Mouse (Mus musculus) ES-E14 (cell line): ENCODE results near the gene Cd48. TPM values are rescaled to one million over a fixed set of nuclear protein-coding genes. Genes with fewer than 3 reads are reported as not detected.

Experiments used
- DNase-seq: peaks from one replicate; pipeline ENCODE4 v3.0.0-alpha.2; 2013; ENCODE audit warnings: low read depth, low spot score
- H3K27ac ChIP-seq: 2 replicates; pipeline ENCODE4 v1.5.1; 2012; ENCODE audit warnings: low read depth, mild to moderate bottlenecking, low read length, moderate library complexity, mixed read lengths; ENCODE audit not compliant: poor library complexity, insufficient read depth, severe bottlenecking
- H3K36me3 ChIP-seq: 2 replicates; pipeline ENCODE4 v1.6.1; 2012; ENCODE audit warnings: mild to moderate bottlenecking, low read length, moderate library complexity, mixed read lengths; ENCODE audit not compliant: control insufficient read depth, poor library complexity, insufficient read depth, severe bottlenecking
- H3K4me1 ChIP-seq, 2 experiments: fragments of 150-350 bp in 1 of 2; sonication (generic) in 1 of 2; 2 replicates each; pipeline ENCODE4 v1.6.1; 2012; ENCODE audit warnings: low read length in 2 of 2, mild to moderate bottlenecking in 1 of 2, mixed read lengths in 1 of 2; ENCODE audit not compliant: control insufficient read depth in 2 of 2, insufficient read depth in 2 of 2, poor library complexity in 1 of 2
- H3K4me3 ChIP-seq, 2 experiments: fragments of 150-350 bp in 1 of 2; sonication (generic) in 1 of 2; 2 replicates each; pipeline ENCODE4 v1.5.1; 2012; ENCODE audit warnings: low read length in 2 of 2, low read depth in 1 of 2, mild to moderate bottlenecking in 1 of 2, mixed read lengths in 1 of 2; ENCODE audit not compliant: insufficient read depth in 1 of 2, poor library complexity in 1 of 2, severe bottlenecking in 1 of 2
- H3K9ac ChIP-seq: 2 replicates; pipeline ENCODE4 v1.6.1; 2012; ENCODE audit warnings: low read depth, mild to moderate bottlenecking, low read length, mixed read lengths; ENCODE audit not compliant: poor library complexity, insufficient read depth, severe bottlenecking
- H3K9me3 ChIP-seq: fragments of 150-350 bp; sonication (generic); 2 replicates; pipeline ENCODE4 v1.6.1; 2012; ENCODE audit warnings: low read depth, mild to moderate bottlenecking, low read length; ENCODE audit not compliant: control insufficient read depth, insufficient read depth
- CHD2 ChIP-seq: IDR thresholded peaks from 2 replicates; pipeline ENCODE4 v1.6.1; 2014; ENCODE audit warnings: mild to moderate bottlenecking, low read depth, low read length, inconsistent platforms
- HCFC1 ChIP-seq: IDR thresholded peaks from 2 replicates; pipeline ENCODE4 v1.6.1; 2012; ENCODE audit warnings: low read length, inconsistent platforms, borderline replicate concordance; ENCODE audit not compliant: insufficient read depth
- MAFK ChIP-seq: IDR thresholded peaks from 2 replicates; pipeline ENCODE4 v1.6.1; 2014; ENCODE audit warnings: mild to moderate bottlenecking, low read depth, low read length, inconsistent platforms; ENCODE audit not compliant: insufficient read depth
- ZC3H11A ChIP-seq: IDR thresholded peaks from 2 replicates; pipeline ENCODE4 v1.6.1; 2012; ENCODE audit warnings: low read depth, mild to moderate bottlenecking, inconsistent platforms, low read length, borderline replicate concordance
- ZNF384 ChIP-seq: IDR thresholded peaks from 2 replicates; pipeline ENCODE4 v1.6.1; 2012; ENCODE audit warnings: low read depth, low read length, inconsistent platforms
- in situ Hi-C, 2 experiments: fragments of 600-800 bp; cut with MboI; formaldehyde crosslinking; loops; one replicate each; pipeline ENCODE4 v1.15.1; 2025; ENCODE audit warnings: low sequenced_read_pairs in 2 of 2, inconsistent platforms in 1 of 2; ENCODE audit not compliant: unreplicated experiment in 2 of 2
- total RNA-seq: library from RNA; depleted of rRNA; stranded (reverse); fragments of 300-350 nt; gene quantifications from 2 replicates; pipeline ENCODE4 v1.2.3, GENCODE M21; 2012; rRNA removed

The Cd48 gene
- total RNA-seq: 0.22 TPM in 1 of 2 replicates, not detected in the other

DNA sequence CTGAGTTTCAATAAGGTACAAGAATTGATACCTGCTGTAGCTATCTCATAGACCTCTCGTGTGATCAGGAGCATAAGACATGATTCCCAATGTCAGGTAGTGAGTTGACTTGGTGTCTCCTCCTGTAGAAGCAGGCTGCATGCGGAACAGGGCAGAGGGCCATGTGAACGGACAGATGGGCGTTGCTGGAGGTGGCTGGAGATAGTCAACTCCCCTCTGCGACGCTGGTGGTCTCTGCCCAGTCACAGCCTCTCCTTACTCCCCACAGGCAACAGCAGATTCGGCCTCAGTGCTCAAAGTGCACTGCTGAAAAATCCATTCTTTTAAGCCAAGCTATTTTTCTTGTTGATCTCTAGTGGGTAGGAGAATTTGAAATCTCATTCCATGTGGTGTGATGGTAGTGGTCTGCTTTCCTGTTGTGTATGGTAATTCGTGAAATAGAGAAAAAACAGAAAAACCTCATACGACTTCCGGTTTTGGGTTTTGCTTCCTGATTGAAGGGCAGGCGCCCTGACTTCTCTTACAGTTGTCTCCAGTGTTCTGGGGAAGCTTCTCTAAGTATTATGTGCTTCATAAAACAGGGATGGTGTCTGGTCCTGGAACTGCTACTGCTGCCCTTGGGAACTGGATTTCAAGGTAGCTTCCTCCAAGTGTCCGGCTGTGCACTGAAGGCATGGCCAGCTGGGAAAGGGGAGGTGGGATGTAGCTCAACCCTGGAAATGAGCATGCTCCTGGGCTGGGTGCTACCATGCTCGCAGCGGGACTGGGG is at the start of gene Cd48:
Gene Cd48, plus strand, starts transcription at position 479 of the 769 bp plus-strand sequence.
- in situ Hi-C loops: no loop called here
- Histone ChIP-seq H3K36me3 (no peaks in the 10 kb centered on the region), H3K4me3 (no peak within 1 kb of the TSS), H3K27ac (no peak within 1 kb of the TSS), H3K9me3 (no peaks in the 10 kb centered on the region), H3K4me1 (no peaks in the 10 kb centered on the region), H3K9ac (no peak within 1 kb of the TSS)
- DNase-seq: no peak
- TF ChIP-seq CHD2 (no peak), ZC3H11A (no peak), HCFC1 (no peak), MAFK (no peak), ZNF384 (no peak)

DNA sequence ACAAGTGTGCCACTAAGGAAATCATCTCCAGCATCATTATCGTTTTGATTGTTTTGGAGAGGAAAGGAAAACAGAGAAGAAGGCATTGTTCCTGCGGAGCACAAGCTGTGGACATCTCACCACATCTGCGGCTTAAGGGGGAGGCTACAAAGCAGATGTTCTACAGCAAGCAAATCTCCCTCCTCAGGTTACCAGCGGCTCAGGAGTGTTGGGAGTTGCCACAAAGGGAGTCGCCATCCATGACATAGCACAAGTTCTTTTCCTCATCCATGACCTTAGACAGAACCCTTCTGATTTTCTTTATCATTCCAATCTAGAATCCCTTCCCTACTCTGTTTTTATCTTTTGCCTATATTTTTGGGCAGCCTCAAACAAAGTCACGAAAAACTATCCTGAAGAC is 46.1 kb upstream of the Cd48 start:
- no peak overlapping the region for H3K4me3 ChIP-seq
- no peak overlapping the region for H3K27ac ChIP-seq
- no peak overlapping the region for H3K9ac ChIP-seq
- H3K36me3 ChIP-seq: no peaks in the 10 kb centered on the region
- no peak for DNase-seq
- in situ Hi-C loops: no loop called here
- TF ChIP-seq HCFC1: no peak
- TF ChIP-seq MAFK: no peak
- TF ChIP-seq ZC3H11A: no peak
- no peak for TF ChIP-seq CHD2
- TF ChIP-seq ZNF384: no peak
- H3K4me1 ChIP-seq: no peaks in the 10 kb centered on the region
- no peaks in the 10 kb centered on the region for H3K9me3 ChIP-seq

DNA sequence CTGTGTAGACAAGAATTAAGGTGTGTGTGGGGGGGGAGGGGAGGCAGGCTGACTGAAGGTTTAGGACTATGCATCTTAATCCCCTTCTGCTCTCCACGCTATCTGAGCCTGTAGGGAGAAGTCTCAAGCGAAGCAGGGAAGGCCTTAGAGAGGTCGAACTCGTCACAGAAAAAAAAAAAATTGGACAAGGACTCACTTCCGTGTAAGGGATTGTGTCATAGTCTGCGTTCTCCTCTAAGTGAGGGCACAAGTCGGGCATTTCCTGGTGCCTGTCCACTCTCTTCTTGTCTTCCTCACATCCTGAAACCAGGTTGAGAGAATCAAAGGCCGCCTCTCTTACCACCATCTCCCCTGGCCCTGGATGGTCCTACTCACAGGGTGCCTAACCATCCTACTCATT is 44.7 kb upstream of the Cd48 start:
- H3K4me3 ChIP-seq: no peak overlapping the region

GRCm38 (mm10) chr1:171638686-171639085 is 43.1 kb upstream of the Cd48 start:
- Histone ChIP-seq H3K4me3 (no peak overlapping the region), H3K9ac (no peak overlapping the region), H3K36me3 (no peaks in the 10 kb centered on the region), H3K4me1 (no peaks in the 10 kb centered on the region), H3K27ac (no peak overlapping the region), H3K9me3 (no peaks in the 10 kb centered on the region)
- in situ Hi-C loops: no loop called here
- TF ChIP-seq MAFK (no peak), HCFC1 (no peak), CHD2 (no peak), ZNF384 (no peak), ZC3H11A (no peak)
- DNase-seq: no peak

More for the DNA sequence above, 44.7 kb upstream of the Cd48 start:
- Histone ChIP-seq H3K9ac (no peak overlapping the region), H3K36me3 (no peaks in the 10 kb centered on the region), H3K9me3 (no peaks in the 10 kb centered on the region), H3K4me1 (no peaks in the 10 kb centered on the region), H3K27ac (no peak overlapping the region)
- in situ Hi-C loops: no loop called here
- DNase-seq: no peak
- TF ChIP-seq HCFC1 (no peak), MAFK (no peak), ZC3H11A (no peak)

DNA sequence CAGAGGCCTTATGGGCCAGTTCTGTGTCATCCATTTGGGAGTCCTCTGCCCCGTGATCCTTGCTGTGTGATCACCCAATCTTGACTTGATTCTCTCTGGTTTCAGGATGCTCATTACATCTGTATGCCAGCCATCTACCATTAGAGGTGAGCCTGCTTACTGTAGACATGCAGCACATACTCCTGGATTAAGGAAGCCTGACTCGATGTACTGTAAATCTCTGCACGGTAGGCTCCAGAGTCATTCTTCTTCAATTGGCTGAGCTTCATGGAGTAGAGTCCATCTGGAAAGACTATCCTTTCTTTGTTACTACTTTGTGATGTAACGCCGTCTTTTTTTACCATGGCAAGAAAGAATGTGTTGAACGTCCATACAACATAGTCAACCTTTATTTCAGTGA is 41.0 kb upstream of the Cd48 start:
- H3K4me3 ChIP-seq: no peak overlapping the region
- no peaks in the 10 kb centered on the region for H3K4me1 ChIP-seq
- H3K27ac ChIP-seq: no peak overlapping the region
- no peak overlapping the region for H3K9ac ChIP-seq
- DNase-seq: no peak
- in situ Hi-C loops: no loop called here
- H3K36me3 ChIP-seq: no peaks in the 10 kb centered on the region
- H3K9me3 ChIP-seq: no peaks in the 10 kb centered on the region
- TF ChIP-seq HCFC1 (no peak), ZNF384 (no peak), CHD2 (no peak), MAFK (no peak), ZC3H11A (no peak)
